Mouse (Mus musculus): Measurements from ENCODE around the gene Ccdc60.

DNA sequence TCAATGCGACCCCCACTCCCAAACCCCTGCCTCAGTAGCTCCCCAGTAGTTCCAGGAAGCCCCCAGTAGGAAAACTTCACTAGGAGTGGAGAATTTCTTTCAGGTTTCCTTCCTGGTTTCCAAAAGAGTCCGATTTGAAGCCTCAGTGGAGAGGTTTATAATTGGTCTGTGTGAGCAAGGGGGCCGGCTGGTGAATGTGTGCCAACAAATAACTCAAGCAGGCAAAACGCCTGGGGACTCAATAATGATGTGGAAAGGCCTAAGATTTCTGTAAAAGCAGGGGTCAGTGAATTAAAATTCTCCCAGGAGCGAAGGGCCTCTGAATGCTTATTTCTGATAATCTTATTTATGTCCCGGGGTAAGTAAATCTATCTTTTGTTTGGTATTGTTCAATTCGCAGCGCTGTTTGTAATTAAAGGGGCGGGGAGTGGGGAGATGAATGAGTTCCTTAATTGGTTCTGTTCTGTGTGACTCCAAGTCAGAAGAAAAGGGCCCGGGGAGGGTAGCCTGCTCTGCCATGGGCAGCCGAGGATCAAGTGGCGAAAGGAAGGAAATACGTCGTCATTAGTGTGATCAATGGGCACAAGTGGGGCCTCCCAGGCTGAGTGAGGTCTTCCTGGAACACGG, 23.4 kb upstream of the Ccdc60 start:
- TF ChIP-seq EP300 (IDR thresholded peaks at IDR 0.05; ENCODE audit: low read depth in 1 of 2, low read length in 2 of 2) (no peak), HCFC1 (IDR thresholded peaks at IDR 0.05; ENCODE audit: low read depth, low read length) (no peak), CTCF (IDR thresholded peaks at IDR 0.05 in 2 of 3, conservative IDR thresholded peaks at IDR 0.05 in 1 of 3; ENCODE audit: control insufficient read depth in 1 of 3, insufficient read depth in 1 of 3, low read depth in 2 of 3, low read length in 3 of 3, poor library complexity in 1 of 3, severe bottlenecking in 1 of 3) (no peak), POLR2A (IDR thresholded peaks at IDR 0.05; ENCODE audit: control insufficient read depth in 1 of 2, insufficient read depth in 1 of 2, low read depth in 1 of 2, low read length in 2 of 2, poor library complexity in 1 of 2) (no peak), E2F4 (IDR thresholded peaks at IDR 0.05; ENCODE audit: borderline replicate concordance, low read depth, low read length) (no peak), MEF2A (IDR thresholded peaks at IDR 0.05; ENCODE audit: extremely low read depth, insufficient replicate concordance, low read depth, low read length, poor library complexity, severe bottlenecking) (no peak), POLR2AphosphoS5 (IDR thresholded peaks at IDR 0.05; ENCODE audit: borderline replicate concordance, low read depth, low read length) (no peak)

All from MEL (cell line).